Mouse (Mus musculus) CH12.LX (cell line): ENCODE data around the gene Clspn.

Source experiments
- CTCF ChIP-seq, 2 experiments: IDR thresholded peaks in 1 of 2; conservative IDR thresholded peaks in 1 of 2; 2 replicates each; pipeline ENCODE4 v1.5.1; 2011 to 2012; ENCODE audit warnings: low read depth in 2 of 2, low read length in 2 of 2, improper control_type of control experiment in 1 of 2, inconsistent platforms in 1 of 2, mild to moderate bottlenecking in 1 of 2, moderate library complexity in 1 of 2
- HCFC1 ChIP-seq: IDR thresholded peaks from 2 replicates; pipeline ENCODE4 v1.6.1; 2012; ENCODE audit warnings: low read depth, mild to moderate bottlenecking, inconsistent platforms, low read length, improper control_type of control experiment
- IRF4 ChIP-seq: IDR thresholded peaks from 2 replicates; pipeline ENCODE4 v1.6.1; 2014; ENCODE audit warnings: low read depth, mild to moderate bottlenecking, inconsistent platforms, low read length, improper control_type of control experiment
- MAX ChIP-seq: IDR thresholded peaks from 2 replicates; pipeline ENCODE4 v1.6.1; 2011; ENCODE audit warnings: low read length, improper control_type of control experiment
- NELFE ChIP-seq: IDR thresholded peaks from 2 replicates; pipeline ENCODE4 v1.6.1; 2011; ENCODE audit warnings: low read depth, low read length, improper control_type of control experiment
- POLR2A ChIP-seq: IDR thresholded peaks from 2 replicates; pipeline ENCODE4 v1.6.1; 2011; ENCODE audit warnings: low read depth, mild to moderate bottlenecking, improper control_type of control experiment, low read length
- POLR2AphosphoS2 ChIP-seq: IDR thresholded peaks from 2 replicates; pipeline ENCODE4 v1.6.1; 2011; ENCODE audit warnings: low read depth, low read length, improper control_type of control experiment
- USF1 ChIP-seq: IDR thresholded peaks from 2 replicates; pipeline ENCODE4 v1.6.1; 2014; ENCODE audit warnings: low read depth, mild to moderate bottlenecking, inconsistent platforms, low read length, improper control_type of control experiment
- ZC3H11A ChIP-seq: IDR thresholded peaks from 2 replicates; pipeline ENCODE4 v1.6.1; 2012; ENCODE audit warnings: low read depth, mild to moderate bottlenecking, inconsistent platforms, low read length, improper control_type of control experiment

DNA sequence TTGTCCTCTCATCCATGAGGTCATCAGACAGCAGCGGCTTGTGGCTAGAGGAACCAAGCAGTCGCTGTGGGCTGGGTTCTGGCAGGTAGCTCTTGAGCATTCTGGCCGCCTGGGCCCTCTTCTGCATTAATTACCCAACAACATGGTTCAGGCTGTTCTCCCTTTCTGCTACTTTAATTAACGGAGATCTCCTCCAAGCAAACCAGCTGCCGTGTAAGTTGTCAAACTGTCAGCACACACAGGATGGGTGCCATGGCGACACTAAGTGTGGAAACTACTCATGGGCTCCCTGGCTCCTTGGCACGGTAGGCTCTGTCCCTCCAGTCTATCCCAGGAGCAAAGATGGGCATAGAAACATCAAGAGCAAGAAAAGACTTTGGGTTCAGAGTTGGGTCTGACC lies 82.6 kb downstream of the Clspn start:
- no peak for TF ChIP-seq NELFE
- TF ChIP-seq USF1 = no peak
- TF ChIP-seq ZC3H11A = no peak
- no peak for TF ChIP-seq CTCF (conservative IDR thresholded peaks at IDR 0.05 in 1 of 2, IDR thresholded peaks at IDR 0.05 in 1 of 2; ENCODE audit: low read depth in 2 of 2, low read length in 2 of 2)
- no peak for TF ChIP-seq HCFC1
- TF ChIP-seq POLR2AphosphoS2 = no peak
- no peak for TF ChIP-seq POLR2A
- no peak for TF ChIP-seq MAX
- TF ChIP-seq IRF4 = no peak
